Mouse (Mus musculus): ENCODE results near the gene Idh3b. TPM values are rescaled to one million over a fixed set of nuclear protein-coding genes. Genes with fewer than 3 reads are reported as not detected.
A peak's percentile ranks its signal among the peaks of the same experiment; 100 is the strongest.

The Idh3b gene
- total and polyA plus RNA-seq, 3 experiments = 134 to 315 (median 160) TPM

- no peaks in the 10 kb centered on the region for H3K9me3 ChIP-seq (replicated peaks; ENCODE audit: low read length)
- in situ Hi-C loops (cut with MboI; ENCODE audit: low pct_ligation_motif_present, low pct_unique_long_range_greater_than_20kb, low sequenced_read_pairs) = loop anchor here (25.0 kb wide), 1 partner anchor 273 kb away; the partner anchor contains the start of gene Mrps26
- no peak for DNase-seq (ENCODE audit: extremely low read depth)
- dilution Hi-C loops (cut with MboI; ENCODE audit: extremely low pct_ligation_motif_present, extremely low pct_unique_long_range_greater_than_20kb, low sequenced_read_pairs) = no loop called here
- no peak overlapping the region for H3K4me2 ChIP-seq (ENCODE audit: insufficient read depth, low read depth, poor library complexity, severe bottlenecking)
- H3K4me1 ChIP-seq (ENCODE audit: control insufficient read depth in 1 of 2, insufficient read depth in 2 of 2) = peaks cover 5 to 29% of the 10 kb centered on the region in 2 experiments; a peak in 3 of 4 replicates
- peaks cover 2 to 20% of the 10 kb centered on the region in 2 experiments for H3K36me3 ChIP-seq (replicated peaks in 1 of 2; ENCODE audit: control insufficient read depth in 1 of 2, insufficient read depth in 1 of 2, low read length in 1 of 2)
- no peak for TF ChIP-seq EP300 (IDR thresholded peaks at IDR 0.05; ENCODE audit: low read length)
- TF ChIP-seq SIN3A (IDR thresholded peaks at IDR 0.05; ENCODE audit: low read length) = no peak
- no peak for TF ChIP-seq JUN (IDR thresholded peaks at IDR 0.05; ENCODE audit: insufficient read depth, low read depth, low read length)
- TF ChIP-seq GABPA (IDR thresholded peaks at IDR 0.05; ENCODE audit: insufficient replicate concordance, low read depth, low read length) = no peak
- no peak for TF ChIP-seq UBTF (IDR thresholded peaks at IDR 0.05; ENCODE audit: low read depth, low read length)
- TF ChIP-seq BHLHE40 (IDR thresholded peaks at IDR 0.05; ENCODE audit: low read depth, low read length) = no peak
- TF ChIP-seq USF2 (conservative IDR thresholded peaks at IDR 0.05; ENCODE audit: low read depth, low read length) = no peak
- no peak for TF ChIP-seq CTCF (conservative IDR thresholded peaks at IDR 0.05 in 1 of 2, IDR thresholded peaks at IDR 0.05 in 1 of 2; ENCODE audit: low read depth in 2 of 2, low read length in 2 of 2)
- TF ChIP-seq MAZ (IDR thresholded peaks at IDR 0.05; ENCODE audit: low read depth, low read length) = no peak
- TF ChIP-seq CHD2 (IDR thresholded peaks at IDR 0.05; ENCODE audit: low read length) = no peak
- TF ChIP-seq MYC (IDR thresholded peaks at IDR 0.05; ENCODE audit: low read depth, low read length) = no peak
- H3K4me3 ChIP-seq (replicated peaks in 1 of 3; ENCODE audit: low read depth in 2 of 3, low read length in 2 of 3, poor library complexity in 1 of 3) = no peak overlapping the region
- H3K9ac ChIP-seq (ENCODE audit: insufficient read depth, low read depth) = no peak overlapping the region
- peaks cover 4% of the 10 kb centered on the region for H3K79me2 ChIP-seq (replicated peaks; ENCODE audit: control insufficient read depth, extremely low read depth, insufficient read depth, poor library complexity, severe bottlenecking)
- no peak overlapping the region for H3K27ac ChIP-seq (ENCODE audit: insufficient read depth, low read depth)
- H3K27me3 ChIP-seq (replicated peaks) = no peaks in the 10 kb centered on the region
These were observed 4.7 kb upstream of the Idh3b start for GRCm38 (mm10) chr2:130289086-130289485.

- H3K4me3 ChIP-seq (replicated peaks in 1 of 3; ENCODE audit: low read depth in 2 of 3, low read length in 2 of 3, poor library complexity in 1 of 3) = no peak overlapping the region
- TF ChIP-seq CHD2 (IDR thresholded peaks at IDR 0.05; ENCODE audit: low read length) = no peak
- no peak overlapping the region for H3K4me2 ChIP-seq (ENCODE audit: insufficient read depth, low read depth, poor library complexity, severe bottlenecking)
- no peaks in the 10 kb centered on the region for H3K9me3 ChIP-seq (replicated peaks; ENCODE audit: low read length)
- H3K4me1 ChIP-seq (ENCODE audit: control insufficient read depth in 1 of 2, insufficient read depth in 2 of 2) = peaks cover 15 to 59% of the 10 kb centered on the region in 2 experiments
- no peak for DNase-seq (ENCODE audit: extremely low read depth)
- in situ Hi-C loops (cut with MboI; ENCODE audit: low pct_ligation_motif_present, low pct_unique_long_range_greater_than_20kb, low sequenced_read_pairs) = loop anchor here (25.0 kb wide), 1 partner anchor 281 kb away; the partner anchor contains the start of gene Mrps26
- H3K9ac ChIP-seq (ENCODE audit: insufficient read depth, low read depth) = no peak overlapping the region
- H3K79me2 ChIP-seq (replicated peaks; ENCODE audit: control insufficient read depth, extremely low read depth, insufficient read depth, poor library complexity, severe bottlenecking) = peaks cover 37% of the 10 kb centered on the region
- dilution Hi-C loops (cut with MboI; ENCODE audit: extremely low pct_ligation_motif_present, extremely low pct_unique_long_range_greater_than_20kb, low sequenced_read_pairs) = no loop called here
- no peak overlapping the region for H3K27ac ChIP-seq (ENCODE audit: insufficient read depth, low read depth)
- H3K27me3 ChIP-seq (replicated peaks) = no peaks in the 10 kb centered on the region
- peaks cover 50 to 68% of the 10 kb centered on the region in 2 experiments for H3K36me3 ChIP-seq (replicated peaks in 1 of 2; ENCODE audit: control insufficient read depth in 1 of 2, insufficient read depth in 1 of 2, low read length in 1 of 2)
These were observed 3.5 kb downstream of the Idh3b start for GRCm38 (mm10) chr2:130280818-130281217.

GRCm38 (mm10) chr2:130280224-130280623 lies 4.1 kb downstream of the Idh3b start:
- H3K4me3 ChIP-seq (replicated peaks in 1 of 3; ENCODE audit: low read depth in 2 of 3, low read length in 2 of 3, poor library complexity in 1 of 3) = no peak overlapping the region
- TF ChIP-seq CHD2 (IDR thresholded peaks at IDR 0.05; ENCODE audit: low read length) (no peak), BHLHE40 (IDR thresholded peaks at IDR 0.05; ENCODE audit: low read depth, low read length) (no peak)
- peak overlapping the region; percentile 17; the same call in 1 of the 2 replicates for H3K27ac ChIP-seq (ENCODE audit: insufficient read depth, low read depth)
- DNase-seq (ENCODE audit: extremely low read depth) = peak; percentile 29
- in situ Hi-C loops (cut with MboI; ENCODE audit: low pct_ligation_motif_present, low pct_unique_long_range_greater_than_20kb, low sequenced_read_pairs) (loop anchor here (25.0 kb wide), 1 partner anchor 282 kb away; the partner anchor contains the start of gene Mrps26), dilution Hi-C loops (cut with MboI; ENCODE audit: extremely low pct_ligation_motif_present, extremely low pct_unique_long_range_greater_than_20kb, low sequenced_read_pairs) (no loop called here)
- H3K9me3 ChIP-seq (replicated peaks; ENCODE audit: low read length) = no peaks in the 10 kb centered on the region
- peaks cover 55 to 71% of the 10 kb centered on the region in 2 experiments for H3K36me3 ChIP-seq (replicated peaks in 1 of 2; ENCODE audit: control insufficient read depth in 1 of 2, insufficient read depth in 1 of 2, low read length in 1 of 2)
- H3K9ac ChIP-seq (ENCODE audit: insufficient read depth, low read depth) = no peak overlapping the region
- H3K4me2 ChIP-seq (ENCODE audit: insufficient read depth, low read depth, poor library complexity, severe bottlenecking) = no peak overlapping the region
- H3K79me2 ChIP-seq (replicated peaks; ENCODE audit: control insufficient read depth, extremely low read depth, insufficient read depth, poor library complexity, severe bottlenecking) = peaks cover 43% of the 10 kb centered on the region
- no peaks in the 10 kb centered on the region for H3K27me3 ChIP-seq (replicated peaks)
- H3K4me1 ChIP-seq (ENCODE audit: control insufficient read depth in 1 of 2, insufficient read depth in 2 of 2) = peaks cover 15 to 53% of the 10 kb centered on the region in 2 experiments
